Mouse (Mus musculus) intestine, embryonic 14.5 days (tissue): ENCODE results near the gene Isg20l2. TPM values are rescaled to one million over a fixed set of nuclear protein-coding genes. Genes with fewer than 3 reads are reported as not detected.
"Not testable (repeated sequence)": the region's sequence is repeated elsewhere in the genome, so short reads cannot be mapped to it uniquely, and the experiment has no call there.

Experiments used
- ATAC-seq: fragments of 200-750 bp; cut with Nextera tagmentation; replicated peaks from 2 replicates; pipeline ENCODE4 v1.8.0; 2017; ENCODE audit warnings: low read depth, moderate number of reproducible peaks, moderate TSS enrichment, moderate library complexity; ENCODE audit not compliant: low FRiP score, low TSS enrichment
- DNase-seq: peaks from one replicate; pipeline ENCODE4 v3.0.0-alpha.2; 2018; ENCODE audit warnings: low spot score
- H3K27ac ChIP-seq: fragments of 300-500 bp; sonication (generic); 2 replicates; pipeline ENCODE4 v1.5.1; 2014; ENCODE audit warnings: low read depth, mild to moderate bottlenecking, control low read depth
- H3K27me3 ChIP-seq: fragments of 300-500 bp; sonication (generic); replicated peaks from 2 replicates; pipeline ENCODE4 v1.6.1; 2014; ENCODE audit warnings: low read length, control low read depth; ENCODE audit not compliant: control insufficient read depth, insufficient read depth
- H3K36me3 ChIP-seq: fragments of 300-500 bp; sonication (generic); 2 replicates; pipeline ENCODE4 v1.6.1; 2014; ENCODE audit warnings: low read length, control low read depth; ENCODE audit not compliant: control insufficient read depth, insufficient read depth
- H3K4me1 ChIP-seq: fragments of 300-500 bp; sonication (generic); replicated peaks from 2 replicates; pipeline ENCODE4 v1.6.1; 2014; ENCODE audit warnings: low read length, control low read depth, mixed read lengths; ENCODE audit not compliant: control insufficient read depth, insufficient read depth
- H3K4me2 ChIP-seq: fragments of 300-500 bp; sonication (generic); 2 replicates; pipeline ENCODE4 v1.6.1; 2014; ENCODE audit warnings: low read length
- H3K4me3 ChIP-seq: fragments of 300-500 bp; sonication (generic); 2 replicates; pipeline ENCODE4 v1.5.1; 2014; ENCODE audit warnings: low read depth, low read length, control low read depth, mixed read lengths
- H3K9ac ChIP-seq: fragments of 300-500 bp; sonication (generic); 2 replicates; pipeline ENCODE4 v1.6.1; 2014; ENCODE audit warnings: mild to moderate bottlenecking, low read length
- H3K9me3 ChIP-seq: fragments of 300-500 bp; sonication (generic); 2 replicates; pipeline ENCODE4 v1.6.1; 2016; ENCODE audit warnings: low read length, control low read depth; ENCODE audit not compliant: control insufficient read depth
- WGBS: fragments of 180-500 bp; shearing (Covaris S2); extraction: QIAGEN DNeasy Blood & Tissue Kit; methylation state at CpG from one replicate; pipeline ENCODE4 v1.1.7; 2014; 5-methylcytosine and 5-hydroxymethylcytosine counted together
- polyA plus RNA-seq: library from polyadenylated mRNA; unstranded; fragments of >200 nt; fragmentation: Nextera tagmentation; extraction: Ambion mirVana; gene quantifications from 2 replicates; pipeline ENCODE4 v1.2.1, GENCODE M21; 2014

Isg20l2 gene
- polyA plus RNA-seq: 32.8 and 35.9 TPM in 2 replicates

DNA sequence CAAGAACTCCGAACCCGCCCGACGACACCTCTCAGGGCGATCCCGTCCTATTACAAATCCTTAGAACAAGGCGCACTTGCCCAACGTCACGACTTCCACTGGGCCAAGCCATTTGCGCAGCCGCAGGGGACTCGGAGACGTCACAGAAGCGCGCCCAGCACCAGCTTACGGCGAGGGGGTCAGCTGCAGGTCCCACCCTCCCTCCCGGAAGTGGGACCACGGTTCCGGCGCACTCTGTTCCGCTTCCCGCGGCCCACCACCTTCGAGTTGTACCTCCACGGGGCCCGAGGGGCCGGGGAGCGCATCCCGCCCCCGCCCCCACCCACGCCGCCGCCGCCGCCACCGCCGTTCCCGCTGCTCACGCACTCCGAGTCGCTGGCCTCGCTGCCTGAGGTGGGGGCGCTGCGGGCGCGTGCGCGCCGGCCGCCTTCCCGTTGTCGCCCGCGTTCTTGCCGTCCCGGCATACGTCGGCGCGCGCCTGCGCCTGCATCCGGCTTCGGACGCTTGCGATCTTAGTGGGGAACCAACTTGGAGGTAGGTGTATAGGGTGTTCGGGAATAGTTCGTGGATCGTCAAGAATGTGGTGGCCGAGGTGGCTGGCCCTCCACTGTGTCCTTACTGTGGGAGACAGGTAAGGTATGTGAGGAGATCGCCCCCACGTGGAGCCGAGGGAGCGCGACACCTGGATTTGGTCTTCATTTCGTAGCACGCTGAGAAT is at the start of gene Isg20l2, which contains the start of gene Rrnad1:
TSS of gene Isg20l2 (plus strand) at position 237 of the 718 bp plus-strand sequence.
TSS of gene Rrnad1 (minus strand) at position 640 of the 718 bp plus-strand sequence.
- H3K27me3 ChIP-seq: no peaks in the 10 kb centered on the region
- DNase-seq: peak; percentile 99
- H3K9me3 ChIP-seq: no peaks in the 10 kb centered on the region
- peaks cover 19% of the 10 kb centered on the region for H3K4me1 ChIP-seq
- under 1% methylated on average over 76 of the region's 78 CpGs for WGBS
- ATAC-seq: peak; percentile 98
- peak within 1 kb of the TSS; percentile 83 for H3K27ac ChIP-seq
- peak within 1 kb of the TSS; percentile 82 for H3K4me3 ChIP-seq
- peaks cover 64% of the 10 kb centered on the region for H3K36me3 ChIP-seq
- H3K4me2 ChIP-seq: peak within 1 kb of the TSS; percentile 80
- peak within 1 kb of the TSS; percentile 77 for H3K9ac ChIP-seq

DNA sequence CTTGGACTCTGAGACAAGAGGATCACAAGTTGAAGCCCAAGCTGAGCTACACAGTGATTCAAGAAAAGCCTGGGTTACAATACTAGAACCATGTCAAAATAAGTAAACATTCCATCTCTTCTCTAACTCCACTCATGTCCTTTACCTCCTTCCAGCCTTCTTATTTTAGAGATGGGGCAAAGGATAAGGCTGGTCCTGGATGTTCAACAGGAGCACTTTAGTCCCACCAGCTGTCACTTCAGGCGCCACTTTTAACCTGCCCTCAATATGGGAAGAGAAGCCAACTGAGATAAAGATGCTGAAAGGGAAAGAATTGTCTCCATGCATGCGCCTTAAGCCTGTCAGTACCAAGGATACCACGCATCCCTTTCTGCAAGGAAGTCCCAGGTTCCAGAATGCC is 45.8 kb upstream of the Isg20l2 start:
- H3K27ac ChIP-seq: 0 out of 2 replicates have a peak overlapping the region, but pooled peaks have one; percentile 80
- 5% methylated on average over 3 of the region's 3 CpGs for WGBS

GRCm38 (mm10) chr3:87884708-87885251 is 45.3 kb upstream of the Isg20l2 start:
- Histone ChIP-seq H3K4me2 (peak overlapping the region; percentile 87), H3K4me1 (peaks cover 14% of the 10 kb centered on the region; the same call in 1 of the 2 replicates), H3K9me3 (no peaks in the 10 kb centered on the region), H3K36me3 (peaks cover 20% of the 10 kb centered on the region), H3K9ac (peak overlapping the region; percentile 92), H3K4me3 (peak overlapping the region; percentile 91), H3K27me3 (no peaks in the 10 kb centered on the region), H3K27ac (peak overlapping the region; percentile 80)
- under 1% methylated on average over 26 of the region's 28 CpGs for WGBS
- DNase-seq (peak; percentile 82), ATAC-seq (peak; percentile 2; the same call in 1 of the 2 replicates)

More for the DNA sequence above, 45.8 kb upstream of the Isg20l2 start:
- ATAC-seq (no peak), DNase-seq (no peak)
- Histone ChIP-seq H3K4me1 (peaks cover 14% of the 10 kb centered on the region; the same call in 1 of the 2 replicates), H3K36me3 (peaks cover 22% of the 10 kb centered on the region), H3K9me3 (no peaks in the 10 kb centered on the region), H3K9ac (peak overlapping the region; percentile 92), H3K4me3 (peak overlapping the region; percentile 91), H3K27me3 (no peaks in the 10 kb centered on the region), H3K4me2 (peak overlapping the region; percentile 87)

DNA sequence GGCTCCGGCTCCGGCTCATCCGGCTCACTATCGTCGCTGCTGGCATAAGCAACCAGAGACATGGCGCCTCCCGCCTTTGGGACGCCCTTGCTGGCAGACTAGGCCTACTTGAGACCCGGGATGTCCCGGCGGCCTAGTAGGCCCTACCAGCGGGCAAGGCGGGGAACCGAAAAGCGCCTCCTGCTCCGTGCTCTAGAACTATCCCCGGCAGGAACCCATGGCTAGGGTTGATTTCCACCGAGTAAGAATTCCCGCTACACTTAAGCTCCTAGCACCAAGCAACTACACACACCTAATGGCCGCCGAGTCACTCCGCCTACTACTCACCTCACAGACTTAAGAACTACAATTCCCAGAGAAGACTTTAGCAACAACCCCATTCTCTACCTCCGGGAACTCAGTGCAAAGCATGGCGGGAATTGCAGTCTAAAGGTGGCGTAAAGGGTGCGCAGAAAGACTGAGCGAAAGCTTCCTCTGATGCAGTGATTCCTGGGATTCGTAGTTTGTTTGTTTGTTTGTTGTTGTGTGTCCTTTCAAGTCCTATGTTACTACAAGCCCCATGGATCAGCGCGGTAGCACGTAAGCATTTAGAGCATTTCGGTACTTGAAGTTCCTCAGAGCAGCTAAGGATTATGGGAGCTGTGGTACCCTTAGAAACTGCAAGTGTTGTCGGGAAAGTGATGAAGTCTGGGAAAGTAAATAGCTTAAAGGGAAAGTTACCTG is 44.7 kb upstream of the Isg20l2 start, which contains the start of gene Prcc:
TSS of gene Prcc (minus strand) at position 328 of the 723 bp plus-strand sequence.
- ATAC-seq (peak; percentile 97), DNase-seq (peak; percentile 88)
- peak within 1 kb of the TSS; percentile 80 for H3K27ac ChIP-seq
- peak within 1 kb of the TSS; percentile 92 for H3K9ac ChIP-seq
- peak within 1 kb of the TSS; percentile 87 for H3K4me2 ChIP-seq
- H3K27me3 ChIP-seq: no peaks in the 10 kb centered on the region
- H3K4me3 ChIP-seq: peak within 1 kb of the TSS; percentile 91
- H3K4me1 ChIP-seq: peaks cover 14% of the 10 kb centered on the region; the same call in 1 of the 2 replicates
- under 1% methylated on average over 33 of the region's 33 CpGs for WGBS
- no peaks in the 10 kb centered on the region for H3K9me3 ChIP-seq
- H3K36me3 ChIP-seq: peaks cover 14% of the 10 kb centered on the region

DNA sequence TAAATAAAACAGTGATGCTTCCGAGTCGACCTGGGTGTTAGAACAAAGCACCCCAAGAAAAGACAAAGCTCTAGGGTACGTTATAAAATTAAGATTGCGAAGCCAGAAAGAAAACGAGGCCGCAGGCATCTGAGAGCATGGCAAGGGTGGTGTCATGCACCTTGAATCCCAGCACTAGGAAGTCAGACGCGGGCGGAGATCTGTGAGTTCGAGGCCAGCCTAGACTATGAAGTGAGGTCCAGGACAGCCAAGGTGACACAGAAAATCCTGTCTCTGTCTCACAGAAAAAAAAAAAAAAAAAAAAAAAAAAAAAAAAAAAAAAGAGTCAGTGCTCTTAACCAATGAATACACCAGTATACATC is 44.1 kb upstream of the Isg20l2 start:
- ATAC-seq: no peak

DNA sequence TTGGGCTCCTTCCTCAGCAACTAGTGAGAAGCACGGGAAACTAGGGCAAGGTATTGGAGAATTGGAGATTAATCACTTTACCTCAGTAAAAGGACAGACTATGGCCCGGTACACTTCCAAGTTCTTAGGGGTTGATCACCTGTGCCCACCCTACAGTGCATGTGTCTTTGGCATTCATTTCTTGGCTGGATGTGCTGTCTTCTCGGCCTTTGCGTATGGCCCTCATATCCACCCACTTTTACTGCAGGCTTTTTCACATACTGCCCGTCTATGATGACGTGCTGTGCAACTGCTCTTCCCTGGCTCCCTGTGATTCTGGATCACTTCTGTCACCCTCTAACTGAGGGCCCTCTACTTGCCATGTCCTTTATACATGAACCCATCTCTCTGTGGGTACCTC is 43.7 kb upstream of the Isg20l2 start:
- 86% methylated on average over 6 of the region's 6 CpGs for WGBS
- no peak for ATAC-seq
- no peak for DNase-seq

More for the DNA sequence above, 44.1 kb upstream of the Isg20l2 start:
- DNase-seq: no peak
- H3K4me2 ChIP-seq: peak overlapping the region; percentile 87
- peak overlapping the region; percentile 91 for H3K4me3 ChIP-seq
- peaks cover 8% of the 10 kb centered on the region; the same call in 1 of the 2 replicates for H3K36me3 ChIP-seq
- no peaks in the 10 kb centered on the region for H3K9me3 ChIP-seq
- no peaks in the 10 kb centered on the region for H3K27me3 ChIP-seq
- 15% methylated on average over 10 of the region's 10 CpGs for WGBS
- H3K27ac ChIP-seq: no peak overlapping the region
- H3K4me1 ChIP-seq: peaks cover 14% of the 10 kb centered on the region; the same call in 1 of the 2 replicates
- peak overlapping the region; percentile 51 for H3K9ac ChIP-seq

GRCm38 (mm10) chr3:87887400-87887799 is 42.7 kb upstream of the Isg20l2 start:
- WGBS: 85% methylated on average over 4 of the region's 4 CpGs
- ATAC-seq, H3K36me3 ChIP-seq, H3K9ac ChIP-seq, H3K27me3 ChIP-seq, H3K4me3 ChIP-seq, H3K9me3 ChIP-seq, H3K27ac ChIP-seq, DNase-seq, H3K4me2 ChIP-seq: not testable (repeated sequence)
- H3K4me1 ChIP-seq: peaks cover 14% of the 10 kb centered on the region; the same call in 1 of the 2 replicates

More for the DNA sequence above, 43.7 kb upstream of the Isg20l2 start:
- no peak overlapping the region for H3K27ac ChIP-seq
- peaks cover 5% of the 10 kb centered on the region; the same call in 1 of the 2 replicates for H3K36me3 ChIP-seq
- peak overlapping the region; percentile 91; the same call in 1 of the 2 replicates for H3K4me3 ChIP-seq
- H3K4me1 ChIP-seq: peaks cover 14% of the 10 kb centered on the region; the same call in 1 of the 2 replicates
- no peaks in the 10 kb centered on the region for H3K9me3 ChIP-seq
- no peak overlapping the region for H3K9ac ChIP-seq
- peak overlapping the region; percentile 87 for H3K4me2 ChIP-seq
- H3K27me3 ChIP-seq: no peaks in the 10 kb centered on the region

DNA sequence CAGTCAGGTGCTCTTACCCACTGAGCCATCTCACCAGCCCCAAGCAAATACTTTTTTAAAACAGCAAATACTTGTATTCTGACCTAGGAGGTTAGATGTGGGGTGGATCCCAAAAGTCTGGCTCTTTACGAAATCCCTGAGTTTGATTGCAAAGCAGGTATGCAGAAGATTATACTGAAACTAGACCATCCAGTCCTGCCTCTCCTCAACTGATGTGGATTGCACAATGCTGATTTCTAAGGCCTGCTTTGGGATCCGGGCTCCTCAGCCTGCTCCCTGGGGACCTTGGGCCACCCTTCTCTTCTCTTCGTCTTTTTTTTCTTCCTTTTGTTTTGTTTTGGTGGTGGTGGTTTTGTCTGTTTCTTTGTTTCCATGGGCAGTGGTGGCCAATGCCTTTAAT is 38.6 kb upstream of the Isg20l2 start:
- Histone ChIP-seq H3K9me3 (no peaks in the 10 kb centered on the region), H3K4me1 (no peaks in the 10 kb centered on the region), H3K27ac (no peak overlapping the region), H3K4me2 (no peak overlapping the region), H3K9ac (no peak overlapping the region), H3K4me3 (no peak overlapping the region), H3K36me3 (no peaks in the 10 kb centered on the region), H3K27me3 (no peaks in the 10 kb centered on the region)
- ATAC-seq (no peak), DNase-seq (no peak)
- 71% methylated on average over 3 of the region's 3 CpGs for WGBS
